Mouse (Mus musculus) liver, embryonic 11.5 days (tissue): Measurements from ENCODE around the gene Tmem184a. TPM values are rescaled to one million over a fixed set of nuclear protein-coding genes. Genes with fewer than 3 reads are reported as not detected.

Source experiments
- ATAC-seq: fragments of 200-750 bp; cut with Nextera tagmentation; replicated peaks from 2 replicates; pipeline ENCODE4 v1.8.0; 2017; ENCODE audit warnings: moderate number of reproducible peaks, mild to moderate bottlenecking, moderate TSS enrichment, moderate library complexity; ENCODE audit not compliant: low FRiP score
- DNase-seq: peaks from one replicate; pipeline ENCODE4 v3.0.0-alpha.2; 2017; ENCODE audit warnings: low spot score
- H3K27ac ChIP-seq: fragments of 300-500 bp; sonication (generic); 2 replicates; pipeline ENCODE4 v1.5.1; 2014; ENCODE audit warnings: mild to moderate bottlenecking, low read depth, low read length, control low read depth
- H3K27me3 ChIP-seq: fragments of 300-500 bp; sonication (generic); replicated peaks from 2 replicates; pipeline ENCODE4 v1.6.1; 2014; ENCODE audit warnings: low read length, mixed read lengths; ENCODE audit not compliant: control insufficient read depth, insufficient read depth
- H3K36me3 ChIP-seq: fragments of 300-500 bp; sonication (generic); 2 replicates; pipeline ENCODE4 v1.6.1; 2014; ENCODE audit warnings: mild to moderate bottlenecking, low read length, moderate library complexity, mixed read lengths; ENCODE audit not compliant: control insufficient read depth, insufficient read depth
- H3K4me1 ChIP-seq: fragments of 300-500 bp; sonication (generic); replicated peaks from 2 replicates; pipeline ENCODE4 v1.6.1; 2014; ENCODE audit warnings: low read length, mixed read lengths; ENCODE audit not compliant: control insufficient read depth, insufficient read depth
- H3K4me2 ChIP-seq: fragments of 300-500 bp; sonication (generic); 2 replicates; pipeline ENCODE4 v1.6.1; 2014; ENCODE audit warnings: mild to moderate bottlenecking, control low read depth, moderate library complexity
- H3K4me3 ChIP-seq: fragments of 300-500 bp; sonication (generic); 2 replicates; pipeline ENCODE4 v1.5.1; 2014; ENCODE audit warnings: low read depth, low read length, control low read depth
- H3K9ac ChIP-seq: fragments of 300-500 bp; sonication (generic); 2 replicates; pipeline ENCODE4 v1.6.1; 2014; ENCODE audit warnings: low read depth, low read length, control low read depth
- H3K9me3 ChIP-seq: fragments of 300-500 bp; sonication (generic); 2 replicates; pipeline ENCODE4 v1.6.1; 2016; ENCODE audit warnings: low read length, inconsistent platforms, mixed read lengths; ENCODE audit not compliant: control insufficient read depth
- whole genome bisulfite sequencing: fragments of 180-500 bp; shearing (Covaris S2); extraction: QIAGEN DNeasy Blood & Tissue Kit; methylation state at CpG from one replicate; pipeline ENCODE4 v1.1.7; 2014; 5-methylcytosine and 5-hydroxymethylcytosine counted together
- polyA plus RNA-seq: library from polyadenylated mRNA; unstranded; fragments of >200 nt; fragmentation: Nextera tagmentation; extraction: Ambion mirVana; gene quantifications from 2 replicates; pipeline ENCODE4 v1.2.1, GENCODE M21; 2014

Gene Tmem184a
- polyA plus RNA-seq, 1 experiment from 2014 or later = 2.3 TPM

DNA sequence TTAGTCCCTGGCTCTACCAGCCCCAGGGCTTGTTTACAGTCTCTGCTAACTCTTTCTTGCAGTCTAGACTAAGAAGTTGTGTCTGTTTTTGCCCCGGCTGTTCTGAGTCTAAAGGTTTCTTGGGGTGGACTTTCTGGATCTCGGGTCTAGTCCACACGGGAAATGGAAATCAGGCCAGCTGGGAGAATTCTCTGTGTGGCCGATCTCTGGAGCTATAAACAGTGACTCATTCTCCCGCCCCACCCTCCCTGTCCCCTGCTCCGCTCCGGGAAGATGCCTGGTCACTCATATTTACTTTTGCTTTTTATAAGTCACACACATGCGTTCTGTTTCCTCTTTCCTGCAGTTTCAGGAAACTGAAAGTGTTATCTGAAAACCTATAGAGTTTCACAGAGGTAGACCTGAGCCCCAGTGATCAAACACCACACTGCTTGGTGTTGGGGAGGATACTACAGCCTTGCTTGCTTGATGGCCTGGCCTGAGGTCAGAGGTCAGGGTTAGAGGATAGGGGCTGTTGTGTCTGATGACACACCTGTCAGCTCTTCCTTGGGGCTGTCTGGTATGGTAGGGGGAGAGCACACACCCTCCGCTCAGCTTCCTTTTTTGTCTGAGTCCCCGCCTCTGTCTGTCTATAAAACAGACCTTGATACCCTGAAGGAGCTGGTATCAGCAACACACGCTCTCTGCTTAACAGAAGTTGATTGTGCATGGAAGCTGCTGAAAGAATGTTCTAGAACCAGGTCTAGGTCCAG is 26.2 kb downstream of the Tmem184a start:
- Histone ChIP-seq H3K9me3 (no peaks in the 10 kb centered on the region), H3K27ac (peak overlapping the region; percentile 92), H3K4me2 (peak overlapping the region; percentile 70), H3K4me3 (peak overlapping the region; percentile 99), H3K36me3 (peaks cover 3% of the 10 kb centered on the region; the same call in 1 of the 2 replicates), H3K9ac (peak overlapping the region; percentile 96), H3K4me1 (peaks cover 68% of the 10 kb centered on the region), H3K27me3 (no peaks in the 10 kb centered on the region)
- DNase-seq = no peak
- no peak for ATAC-seq
- WGBS = 22% methylated on average over 11 of the region's 11 CpGs

DNA sequence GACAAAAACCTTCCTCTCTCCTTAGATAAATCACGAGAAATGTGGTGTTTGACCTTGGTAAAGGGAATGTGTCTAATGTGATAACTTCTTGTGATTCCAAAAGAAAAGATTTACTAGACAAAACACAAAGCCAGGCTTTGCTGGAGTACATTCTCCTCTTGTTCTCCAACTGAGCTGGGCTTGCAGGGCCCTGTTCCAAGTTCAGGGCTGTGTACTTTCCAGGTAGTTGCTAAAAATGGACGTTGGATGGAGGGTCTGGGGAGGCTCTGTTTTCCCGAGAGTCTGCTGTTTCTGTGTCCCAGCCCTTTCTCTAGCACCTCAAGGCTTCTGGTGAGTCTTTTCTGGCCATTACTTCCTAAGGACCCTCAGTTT is 26.8 kb downstream of the Tmem184a start:
- Histone ChIP-seq H3K9me3 (no peaks in the 10 kb centered on the region), H3K9ac (peak overlapping the region; percentile 96), H3K4me3 (peak overlapping the region; percentile 99), H3K4me2 (peak overlapping the region; percentile 70), H3K4me1 (peaks cover 63% of the 10 kb centered on the region), H3K27me3 (no peaks in the 10 kb centered on the region), H3K27ac (peak overlapping the region; percentile 92), H3K36me3 (peaks cover 3% of the 10 kb centered on the region; the same call in 1 of the 2 replicates)
- WGBS = 30% methylated on average over 3 of the region's 3 CpGs
- DNase-seq (no peak), ATAC-seq (no peak)

DNA sequence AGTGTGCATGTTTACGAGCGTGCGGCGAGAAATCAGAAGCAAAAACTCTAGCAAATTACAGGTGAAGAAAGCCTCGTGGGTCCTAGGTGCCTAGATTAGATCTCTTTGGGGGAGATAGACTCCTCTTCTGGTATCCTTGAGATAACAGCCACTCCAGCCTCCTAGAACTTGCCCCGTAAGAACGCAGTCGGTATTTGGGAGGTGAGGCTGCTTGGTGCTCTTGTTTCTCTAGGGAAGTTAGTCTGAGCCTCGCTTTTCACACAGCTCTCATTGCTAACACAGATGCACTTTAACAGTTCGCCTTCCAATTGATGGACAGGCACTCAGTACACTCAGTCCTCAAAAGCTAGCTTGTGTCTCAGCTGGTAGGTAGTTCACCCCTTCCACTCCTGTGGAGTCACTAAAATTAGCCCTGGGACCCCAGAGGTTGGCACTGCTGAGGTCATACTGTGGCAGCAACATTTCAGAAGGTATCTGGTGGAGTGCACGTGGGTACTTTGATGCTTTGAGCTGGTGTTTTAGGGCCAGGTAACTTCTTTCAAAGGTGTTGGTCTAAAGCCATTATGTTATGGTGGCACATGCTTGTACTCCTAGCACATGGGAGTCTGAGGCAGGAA is 27.4 kb downstream of the Tmem184a start:
- H3K4me3 ChIP-seq = peak overlapping the region; percentile 99
- DNase-seq = no peak
- ATAC-seq = no peak; the same call in 1 of the 2 replicates
- no peaks in the 10 kb centered on the region for H3K9me3 ChIP-seq
- H3K4me2 ChIP-seq = peak overlapping the region; percentile 70
- H3K4me1 ChIP-seq = peaks cover 57% of the 10 kb centered on the region
- peak overlapping the region; percentile 96 for H3K9ac ChIP-seq
- H3K27me3 ChIP-seq = no peaks in the 10 kb centered on the region
- H3K36me3 ChIP-seq = peaks cover 3% of the 10 kb centered on the region; the same call in 1 of the 2 replicates
- H3K27ac ChIP-seq = peak overlapping the region; percentile 92
- WGBS = 9% methylated on average over 11 of the region's 11 CpGs

DNA sequence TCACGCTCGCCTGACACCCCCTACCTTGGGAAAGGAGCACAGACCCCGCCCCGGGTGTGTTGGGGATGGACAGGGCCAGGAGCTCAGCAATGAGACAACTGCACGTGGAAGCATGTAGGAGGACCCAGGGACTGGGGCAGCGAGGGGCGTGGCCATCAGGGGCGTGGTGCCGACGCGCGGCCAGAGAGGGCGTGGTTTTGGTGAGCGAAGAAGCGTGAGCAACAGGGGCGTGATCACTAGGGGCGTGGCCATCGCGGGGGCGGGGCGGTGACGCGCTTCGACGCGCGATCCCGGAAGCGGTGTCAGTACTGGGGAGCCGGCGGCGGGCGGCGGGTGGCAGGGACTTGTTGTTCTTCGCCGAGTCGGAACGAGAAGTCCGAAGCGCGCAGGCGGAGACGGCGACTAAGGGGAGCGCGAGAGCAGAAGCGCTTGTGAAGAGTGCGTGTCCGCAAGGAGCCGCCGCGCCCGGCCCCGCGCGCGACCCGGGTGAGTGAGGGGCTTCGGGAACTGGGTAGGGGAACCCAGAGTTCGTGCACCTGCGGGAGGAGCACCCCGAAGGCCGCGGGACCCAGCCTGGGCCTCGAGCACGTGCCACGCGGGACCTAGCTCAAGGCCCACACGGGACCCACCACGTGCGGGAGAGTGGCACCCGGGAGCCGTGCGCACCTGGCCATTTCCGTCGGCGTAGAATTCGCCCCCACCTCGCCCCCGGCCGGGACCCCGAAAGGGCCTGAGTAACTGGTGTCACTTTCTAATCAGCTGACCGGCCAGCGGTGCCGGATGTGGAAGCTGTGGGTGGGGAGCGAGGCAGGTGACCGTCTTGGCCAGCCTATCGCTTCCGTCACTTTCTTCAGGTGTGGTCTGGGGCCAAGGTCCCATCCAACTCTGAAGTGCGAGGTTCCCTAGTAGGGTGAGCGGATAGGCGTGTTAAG is 28.2 kb downstream of the Tmem184a start, which contains the start of gene Mafk:
Gene Mafk (plus strand): TSS at position 287 of the 932 bp plus-strand sequence.
- Histone ChIP-seq H3K27me3 (no peaks in the 10 kb centered on the region), H3K4me2 (peak within 1 kb of the TSS; percentile 70), H3K9ac (peak within 1 kb of the TSS; percentile 96), H3K4me3 (peak within 1 kb of the TSS; percentile 99), H3K27ac (peak within 1 kb of the TSS; percentile 92), H3K4me1 (peaks cover 49% of the 10 kb centered on the region), H3K36me3 (peaks cover 3% of the 10 kb centered on the region; the same call in 1 of the 2 replicates), H3K9me3 (no peaks in the 10 kb centered on the region)
- under 1% methylated on average over 92 of the region's 92 CpGs for whole genome bisulfite sequencing
- ATAC-seq (peak; percentile 90), DNase-seq (peak; percentile 99)

DNA sequence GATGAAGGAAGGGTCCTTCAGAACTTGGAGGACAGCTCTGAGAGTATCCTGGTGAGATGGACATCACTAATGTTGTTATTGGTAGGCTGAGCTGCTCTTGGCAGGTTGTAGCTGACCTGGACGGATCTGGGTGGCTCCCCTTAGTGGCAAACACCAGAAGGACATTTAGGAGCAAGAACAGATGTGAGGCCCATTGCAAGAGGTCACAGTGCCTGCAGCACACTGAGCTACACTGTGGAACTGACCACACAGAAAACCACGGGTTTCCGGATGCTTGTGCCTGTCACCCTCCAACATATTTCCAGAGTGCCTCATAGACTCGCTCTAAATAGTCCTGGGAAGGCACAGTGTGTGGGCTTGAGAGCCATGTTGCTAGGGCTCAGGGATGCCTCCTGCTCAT is 30.3 kb downstream of the Tmem184a start:
- no peaks in the 10 kb centered on the region for H3K27me3 ChIP-seq
- H3K9ac ChIP-seq = no peak overlapping the region
- H3K9me3 ChIP-seq = no peaks in the 10 kb centered on the region
- H3K27ac ChIP-seq = 0 out of 2 replicates have a peak overlapping the region, but pooled peaks have one; percentile 1
- ATAC-seq (no peak), DNase-seq (no peak)
- 45% methylated on average over 4 of the region's 4 CpGs for WGBS
- H3K4me2 ChIP-seq = no peak overlapping the region
- no peak overlapping the region for H3K4me3 ChIP-seq
- H3K4me1 ChIP-seq = peaks cover 29% of the 10 kb centered on the region
- H3K36me3 ChIP-seq = no peaks in the 10 kb centered on the region

DNA sequence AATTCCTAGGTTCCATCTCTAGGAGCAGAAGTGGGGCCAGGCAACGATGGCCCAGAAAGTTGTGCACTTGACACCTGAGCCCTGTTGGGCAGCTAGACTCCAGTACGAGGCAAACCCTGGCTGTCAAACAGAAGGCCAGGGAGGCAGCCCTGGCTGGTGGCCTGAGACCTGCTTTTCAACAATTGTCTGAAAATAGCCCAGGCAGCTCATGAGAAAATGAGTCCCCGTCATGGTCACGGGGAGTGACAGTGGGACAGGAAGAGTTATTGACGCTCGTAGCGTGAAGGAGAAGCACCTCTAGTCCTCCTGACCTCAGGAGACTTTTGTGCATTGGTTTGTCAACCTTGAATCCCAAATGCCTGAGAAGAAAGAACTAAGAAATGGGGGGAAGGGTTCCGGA is 38.3 kb downstream of the Tmem184a start:
- Histone ChIP-seq H3K9ac (no peak overlapping the region), H3K4me2 (no peak overlapping the region), H3K36me3 (no peaks in the 10 kb centered on the region), H3K9me3 (no peaks in the 10 kb centered on the region), H3K4me3 (no peak overlapping the region), H3K27ac (no peak overlapping the region), H3K27me3 (no peaks in the 10 kb centered on the region), H3K4me1 (no peaks in the 10 kb centered on the region)
- ATAC-seq (no peak), DNase-seq (no peak)
- WGBS = 81% methylated on average over 8 of the region's 8 CpGs

DNA sequence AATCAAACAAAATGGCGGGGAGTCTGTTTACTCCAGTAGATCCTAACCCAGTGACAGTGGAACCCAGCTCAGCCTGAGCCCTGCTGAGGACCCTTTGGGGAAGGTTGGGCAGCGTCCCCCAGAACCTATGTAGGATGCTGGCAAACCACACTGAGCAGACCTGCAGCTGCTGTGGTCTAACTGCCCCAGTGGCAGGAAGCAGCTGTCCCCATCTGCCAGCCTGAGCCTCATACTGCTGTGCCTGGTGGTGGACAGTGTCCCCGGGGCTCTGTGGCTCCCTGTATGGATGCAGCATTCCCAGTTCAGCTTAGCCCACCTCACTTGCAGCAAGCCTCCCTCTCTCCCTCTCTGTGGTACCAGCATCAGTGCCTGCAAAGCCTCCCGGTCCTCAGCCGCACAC is 42.8 kb downstream of the Tmem184a start:
- Histone ChIP-seq H3K4me3 (no peak overlapping the region), H3K36me3 (peaks cover 10% of the 10 kb centered on the region), H3K9me3 (no peaks in the 10 kb centered on the region), H3K4me2 (no peak overlapping the region), H3K27me3 (no peaks in the 10 kb centered on the region), H3K27ac (no peak overlapping the region), H3K9ac (no peak overlapping the region), H3K4me1 (peaks cover 9% of the 10 kb centered on the region)
- DNase-seq = no peak
- ATAC-seq = no peak
- WGBS = 74% methylated on average over 5 of the region's 5 CpGs

DNA sequence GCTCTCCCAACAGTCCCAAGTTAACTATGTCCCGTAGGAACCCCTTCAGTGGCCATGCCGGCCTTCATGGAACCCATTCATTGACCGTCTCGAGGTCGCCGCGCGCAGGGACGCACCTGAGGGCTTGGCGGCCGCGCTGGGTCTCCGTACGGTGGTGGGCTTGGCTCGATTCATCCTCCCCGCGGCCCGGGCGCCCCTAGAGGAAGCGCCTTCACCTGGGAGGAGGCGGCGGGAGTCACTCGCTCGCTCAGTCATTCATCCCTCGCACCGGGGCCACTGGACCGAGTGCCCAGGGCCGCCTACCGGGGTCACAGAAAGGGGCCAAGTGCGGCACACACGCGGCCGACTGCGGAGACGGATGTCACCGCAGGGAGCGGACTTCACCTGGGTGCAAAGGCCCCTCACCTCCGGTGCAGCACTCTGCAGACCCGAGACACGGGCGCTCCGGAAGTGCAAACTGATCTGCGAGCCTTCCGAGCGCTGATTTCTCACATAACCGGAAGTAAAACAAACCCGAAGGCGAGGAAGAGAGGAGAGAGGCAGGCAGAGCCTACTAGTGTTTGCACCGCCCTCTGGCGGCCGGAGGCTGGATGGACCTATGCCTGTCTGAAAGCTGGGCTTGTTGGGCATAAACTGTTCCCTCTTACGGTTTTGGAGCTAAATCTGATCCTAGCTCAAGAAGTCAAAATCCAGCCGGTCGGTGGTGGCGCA is 44.3 kb downstream of the Tmem184a start, which contains the start of gene Ints1:
Gene Ints1 (minus strand): TSS at position 459 of the 711 bp plus-strand sequence.
- Histone ChIP-seq H3K27ac (peak within 1 kb of the TSS; percentile 34; the same call in 1 of the 2 replicates), H3K9ac (peak within 1 kb of the TSS; percentile 73), H3K4me2 (peak within 1 kb of the TSS; percentile 78), H3K4me1 (peaks cover 9% of the 10 kb centered on the region), H3K4me3 (peak within 1 kb of the TSS; percentile 98), H3K27me3 (no peaks in the 10 kb centered on the region), H3K9me3 (no peaks in the 10 kb centered on the region), H3K36me3 (peaks cover 24% of the 10 kb centered on the region)
- under 1% methylated on average over 55 of the region's 55 CpGs for WGBS
- ATAC-seq (peak; percentile 89), DNase-seq (peak; percentile 92)
